Mouse (Mus musculus) small intestine, adult 2 months (tissue): ENCODE measurements around the gene Wdr66. TPM values are rescaled to one million over a fixed set of nuclear protein-coding genes. Genes with fewer than 3 reads are reported as not detected.

Experiments used
- H3K27ac ChIP-seq: fragments of 200-500 bp; 2 replicates; pipeline ENCODE4 v1.5.1; 2012; ENCODE audit warnings: low read depth, low read length, control low read depth, inconsistent platforms; ENCODE audit not compliant: insufficient read depth
- H3K27me3 ChIP-seq: fragments of 200-500 bp; 2 replicates; pipeline ENCODE4 v1.6.1; 2012; ENCODE audit warnings: mild to moderate bottlenecking, moderate library complexity, low read length, inconsistent platforms; ENCODE audit not compliant: control insufficient read depth, insufficient read depth
- H3K36me3 ChIP-seq: fragments of 200-500 bp; 2 replicates; pipeline ENCODE4 v1.6.1; 2012; ENCODE audit warnings: mild to moderate bottlenecking, low read length, control low read depth, inconsistent platforms; ENCODE audit not compliant: control insufficient read depth, insufficient read depth
- H3K4me1 ChIP-seq: fragments of 200-500 bp; 2 replicates; pipeline ENCODE4 v1.6.1; 2012; ENCODE audit warnings: low read length, inconsistent platforms, mixed read lengths; ENCODE audit not compliant: control insufficient read depth, insufficient read depth, insufficient read length
- H3K4me3 ChIP-seq: fragments of 200-500 bp; 2 replicates; pipeline ENCODE4 v1.5.1; 2012; ENCODE audit warnings: low read depth, mild to moderate bottlenecking, control low read depth, inconsistent platforms, low read length, moderate library complexity
- CTCF ChIP-seq: fragments of 200-500 bp; IDR thresholded peaks from 2 replicates; pipeline ENCODE4 v1.5.1; 2012; ENCODE audit warnings: low read depth, mild to moderate bottlenecking, control low read depth, inconsistent platforms, low read length, moderate library complexity, mixed read lengths; ENCODE audit not compliant: insufficient replicate concordance, insufficient read length; ENCODE audit errors: extremely low read depth
- POLR2A ChIP-seq: fragments of 200-500 bp; IDR thresholded peaks from 2 replicates; pipeline ENCODE4 v1.6.1; 2012; ENCODE audit warnings: low read depth, mild to moderate bottlenecking, control low read depth, inconsistent platforms, low read length, moderate library complexity
- WGBS: fragments of 180-500 bp; shearing (Covaris S2); methylation state at CpG from one replicate; pipeline ENCODE4 v1.1.7; 2018; 5-methylcytosine and 5-hydroxymethylcytosine counted together
- polyA plus RNA-seq: library from polyadenylated mRNA; depleted of rRNA; stranded (reverse); fragments of >200 nt; gene quantifications from 2 replicates; pipeline ENCODE4 v1.2.3, GENCODE M21; 2012

Gene Wdr66
- polyA plus RNA-seq, 1 experiment, result 0.27 TPM

- peaks cover 6% of the 10 kb centered on the region; the same call in 1 of the 2 replicates for H3K4me1 ChIP-seq
- H3K4me3 ChIP-seq, result peak overlapping the region; percentile 100
- H3K27me3 ChIP-seq, result no peaks in the 10 kb centered on the region
- TF ChIP-seq CTCF (no peak), POLR2A (peak; percentile 58)
- H3K36me3 ChIP-seq, result no peaks in the 10 kb centered on the region
- H3K27ac ChIP-seq, result 0 out of 2 replicates have a peak overlapping the region, but pooled peaks have one; percentile 33
- WGBS, result 2% methylated on average over 42 of the region's 42 CpGs
These were observed 24.0 kb upstream of the Wdr66 start for GRCm38 (mm10) chr5:123227762-123228523.

GRCm38 (mm10) chr5:123228524-123228922, 23.4 kb upstream of the Wdr66 start:
- H3K4me1 ChIP-seq, result peaks cover 6% of the 10 kb centered on the region; the same call in 1 of the 2 replicates
- WGBS, result 7% methylated on average over 15 of the region's 15 CpGs
- peak overlapping the region; percentile 100 for H3K4me3 ChIP-seq
- H3K27me3 ChIP-seq, result no peaks in the 10 kb centered on the region
- no peaks in the 10 kb centered on the region for H3K36me3 ChIP-seq
- 0 out of 2 replicates have a peak overlapping the region, but pooled peaks have one; percentile 33 for H3K27ac ChIP-seq
- TF ChIP-seq POLR2A (no peak), CTCF (no peak)

GRCm38 (mm10) chr5:123229296-123229695, 22.6 kb upstream of the Wdr66 start:
- peaks cover 6% of the 10 kb centered on the region; the same call in 1 of the 2 replicates for H3K4me1 ChIP-seq
- TF ChIP-seq CTCF (no peak), POLR2A (no peak)
- WGBS, result 79% methylated on average over 6 of the region's 6 CpGs
- H3K36me3 ChIP-seq, result no peaks in the 10 kb centered on the region
- H3K4me3 ChIP-seq, result no peak overlapping the region
- H3K27ac ChIP-seq, result no peak overlapping the region
- H3K27me3 ChIP-seq, result no peaks in the 10 kb centered on the region

GRCm38 (mm10) chr5:123232180-123232579, 19.7 kb upstream of the Wdr66 start:
- no peak for TF ChIP-seq CTCF
- TF ChIP-seq POLR2A, result no peak

GRCm38 (mm10) chr5:123235731-123236130, 16.2 kb upstream of the Wdr66 start:
- no peaks in the 10 kb centered on the region for H3K27me3 ChIP-seq
- 39% methylated on average over 2 of the region's 2 CpGs for WGBS

More at GRCm38 (mm10) chr5:123232180-123232579, 19.7 kb upstream of the Wdr66 start:
- H3K36me3 ChIP-seq, result peaks cover 6% of the 10 kb centered on the region; the same call in 1 of the 2 replicates
- H3K4me3 ChIP-seq, result no peak overlapping the region
- H3K4me1 ChIP-seq, result peaks cover 6% of the 10 kb centered on the region; the same call in 1 of the 2 replicates
- H3K27ac ChIP-seq, result no peak overlapping the region
- H3K27me3 ChIP-seq, result no peaks in the 10 kb centered on the region
- 83% methylated on average over 2 of the region's 2 CpGs for WGBS

GRCm38 (mm10) chr5:123236426-123236825, 15.5 kb upstream of the Wdr66 start:
- Histone ChIP-seq H3K4me1 (no peaks in the 10 kb centered on the region), H3K27ac (no peak overlapping the region), H3K27me3 (no peaks in the 10 kb centered on the region), H3K4me3 (no peak overlapping the region), H3K36me3 (peaks cover 10% of the 10 kb centered on the region; the same call in 1 of the 2 replicates)
- 90% methylated on average over 9 of the region's 9 CpGs for WGBS
- no peak for TF ChIP-seq POLR2A
- no peak for TF ChIP-seq CTCF

More at GRCm38 (mm10) chr5:123235731-123236130, 16.2 kb upstream of the Wdr66 start:
- Histone ChIP-seq H3K4me3 (no peak overlapping the region), H3K4me1 (no peaks in the 10 kb centered on the region), H3K27ac (no peak overlapping the region), H3K36me3 (peaks cover 9% of the 10 kb centered on the region; the same call in 1 of the 2 replicates)
- TF ChIP-seq POLR2A (no peak), CTCF (peak; percentile 77; the same call in 1 of the 2 replicates)

GRCm38 (mm10) chr5:123239501-123239900, 12.4 kb upstream of the Wdr66 start:
- Histone ChIP-seq H3K27me3 (no peaks in the 10 kb centered on the region), H3K36me3 (peaks cover 28% of the 10 kb centered on the region), H3K4me3 (no peak overlapping the region), H3K4me1 (no peaks in the 10 kb centered on the region), H3K27ac (no peak overlapping the region)
- WGBS, result 94% methylated on average over 11 of the region's 11 CpGs
- TF ChIP-seq POLR2A (no peak), CTCF (no peak)
